Mouse (Mus musculus): ENCODE measurements around the gene Ahr.

GRCm38 (mm10) chr12:35514671-35515070 is 20.2 kb downstream of the Ahr start:
- no peak for TF ChIP-seq POLR2AphosphoS5 (IDR thresholded peaks at IDR 0.05; ENCODE audit: insufficient replicate concordance, low read depth, low read length)
- TF ChIP-seq CTCF (IDR thresholded peaks at IDR 0.05; ENCODE audit: low read depth, low read length), result no peak
- TF ChIP-seq GATA1 (IDR thresholded peaks at IDR 0.05; ENCODE audit: borderline replicate concordance, low read length), result no peak
- TF ChIP-seq TAL1 (conservative IDR thresholded peaks at IDR 0.05; ENCODE audit: low read depth, low read length), result no peak
